ENCODE assay signal across 14 mouse cellular contexts in genomic region chr5:139637028-139637427, GRCm38 (mm10).
"Had no signal": no experiment of that assay in that cellular context is flagged by ENCODE, and none has a peak within 500 bp of the region (broad histone marks: within the 10 kb centered on the region; RNA-seq: fewer than 3 reads in every experiment).

No protein-coding gene starts in this region.

- DNase-seq: kidney, postnatal 10 days; kidney, postnatal 4 days; layer of hippocampus, adult 9-11 months; liver; lung, adult 18-20 months; retina, postnatal 1 day; right cerebral cortex, postnatal 4 days; spleen, adult 18-20 months; thymus, adult 18-20 months; thymus, postnatal 25 days had no signal

- H3K4me3 ChIP-seq: limb, embryonic 12.5 days; midbrain, embryonic 12.5 days; neural tube, embryonic 13.5 days had no signal

- H3K27me3 ChIP-seq: limb, embryonic 12.5 days; midbrain, embryonic 12.5 days; neural tube, embryonic 13.5 days had no signal

- H3K27ac ChIP-seq: limb, embryonic 12.5 days; liver, embryonic 14.5 days; midbrain, embryonic 12.5 days; neural tube, embryonic 13.5 days had no signal
